Mouse (Mus musculus) frontal cortex, postnatal 25 days (tissue): ENCODE data around the gene Fyb.
A peak's percentile ranks its signal among the peaks of the same experiment; 100 is the strongest.

Source experiments
- DNase-seq, 2 experiments: peaks; one replicate each; pipeline ENCODE4 v3.0.0; 2022; ENCODE audit warnings: low spot score in 2 of 2

Fyb gene

DNA sequence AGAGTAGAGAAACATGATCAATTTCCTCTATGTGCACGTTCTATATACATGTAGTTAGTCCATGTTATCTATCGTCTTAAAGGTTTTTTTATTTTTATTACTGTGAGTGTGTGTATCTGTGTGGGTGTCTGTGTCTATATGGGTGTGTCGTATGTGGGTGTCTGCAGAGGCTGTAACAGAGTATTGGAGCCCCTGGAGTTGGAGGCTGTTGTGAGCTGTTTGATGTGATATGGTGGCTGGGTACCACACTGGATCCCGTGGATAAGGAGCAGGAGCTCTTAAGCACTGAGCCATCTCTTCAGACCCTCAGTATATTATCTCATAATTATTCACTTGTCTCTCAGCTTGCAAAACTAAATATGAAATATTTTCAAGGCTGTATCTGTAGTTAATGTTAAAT, 135.4 kb downstream of the Fyb start:
- DNase-seq = no peak

DNA sequence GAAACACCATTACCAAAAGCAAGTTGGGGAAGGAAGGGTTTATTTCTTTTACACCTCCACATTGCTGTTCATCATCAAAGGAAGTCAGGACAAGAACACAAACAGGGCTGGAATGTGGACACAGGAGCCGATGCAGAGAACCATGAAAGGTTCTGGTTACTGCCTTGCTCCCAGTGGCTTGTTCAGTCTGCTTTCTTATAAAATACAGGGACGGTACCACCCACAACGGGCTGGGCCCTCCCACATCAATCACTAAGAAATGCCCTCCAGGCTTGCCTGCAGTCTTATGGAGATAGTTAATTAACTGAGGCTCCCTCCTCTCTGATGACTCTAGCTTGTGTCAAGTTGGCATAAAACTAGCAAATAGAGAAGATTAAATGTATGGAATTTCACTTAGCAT, 139.3 kb downstream of the Fyb start:
- DNase-seq = no peak

DNA sequence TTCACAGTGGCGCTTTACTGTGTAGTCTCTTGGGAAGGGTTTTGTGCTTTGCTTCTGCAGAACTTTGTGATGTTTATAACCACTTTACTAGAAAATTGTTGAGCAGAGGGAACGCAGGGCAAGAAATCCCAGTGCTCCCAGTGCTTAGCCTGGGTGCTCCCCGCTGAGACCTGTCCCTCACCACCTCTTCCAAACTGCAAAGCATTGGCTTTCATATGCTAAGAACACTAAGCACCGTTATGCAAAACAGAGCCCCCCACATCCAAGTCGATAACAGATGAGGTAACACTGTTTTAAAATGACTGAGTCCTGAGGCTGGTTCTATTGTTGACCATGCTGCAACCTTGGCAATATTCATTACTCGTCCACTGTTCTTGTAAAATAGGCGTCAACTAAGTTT, 141.3 kb downstream of the Fyb start:
- no peak for DNase-seq

DNA sequence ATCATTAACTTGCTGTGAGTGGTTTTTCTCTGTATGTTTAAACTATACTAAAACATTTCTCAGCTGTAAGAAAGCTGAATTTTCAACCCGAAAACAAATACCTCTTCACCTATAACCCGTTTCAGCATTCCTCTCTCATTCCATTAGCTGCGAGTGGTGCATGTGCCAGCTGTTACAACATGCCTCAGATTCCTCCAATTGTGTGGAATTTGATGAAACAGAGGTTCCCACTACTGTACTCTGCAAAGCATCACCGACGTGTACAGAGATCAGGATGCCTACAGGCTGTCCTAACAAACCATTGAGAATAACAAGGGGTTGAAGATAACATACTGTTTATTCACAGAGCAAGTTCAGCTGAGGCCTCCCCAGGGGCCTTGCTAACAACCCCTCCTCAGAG, 143.4 kb downstream of the Fyb start:
- DNase-seq = no peak

DNA sequence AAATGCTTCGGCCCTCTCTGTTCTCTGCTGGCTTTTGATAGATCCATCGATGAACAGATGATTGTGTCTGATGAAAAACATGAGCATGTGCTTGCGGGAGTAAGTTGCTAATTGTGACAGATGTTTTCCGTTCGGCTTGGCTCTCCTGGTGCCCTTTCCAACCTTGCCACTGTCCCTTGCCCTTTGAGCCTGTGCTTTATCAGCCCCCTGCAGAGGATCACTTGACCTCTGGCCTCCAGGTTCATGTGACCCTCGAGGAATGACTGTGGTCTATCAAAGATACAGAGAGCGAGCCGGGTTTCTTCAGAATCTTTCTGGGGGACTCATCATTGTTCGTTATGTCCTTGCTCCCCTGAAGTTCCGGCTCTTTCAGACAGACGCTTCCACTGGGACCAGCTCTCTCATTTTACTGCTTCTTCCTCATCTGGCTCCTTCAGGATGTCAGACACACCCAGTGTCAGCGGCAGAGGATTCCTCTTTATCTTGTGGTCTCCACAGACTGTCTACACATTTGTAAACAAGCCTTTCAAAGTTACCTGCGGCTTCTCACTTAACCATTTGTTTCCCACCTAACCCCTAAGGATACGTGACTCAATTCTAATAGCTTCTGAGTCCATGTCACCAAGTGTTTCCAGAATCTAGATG, 146.3 kb downstream of the Fyb start:
- no peak for DNase-seq

DNA sequence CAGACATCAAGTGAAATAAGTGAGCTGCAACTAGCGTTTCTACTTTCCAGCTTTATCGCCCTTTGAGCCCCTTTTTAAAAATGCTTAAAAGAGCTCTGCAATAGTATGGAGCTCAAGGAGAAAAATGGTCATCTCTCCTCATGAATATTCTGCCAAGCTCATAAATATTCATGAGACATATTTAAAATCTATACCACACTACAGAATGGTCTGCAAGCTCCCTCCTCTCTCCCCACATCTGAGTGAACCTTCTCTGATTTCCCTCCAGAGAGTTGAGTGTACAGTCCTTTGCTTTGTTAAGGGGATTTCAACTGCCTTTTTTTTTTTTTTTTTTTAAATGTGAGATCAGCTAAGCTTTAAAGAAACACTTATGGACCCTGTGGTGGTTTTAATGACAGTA, 155.8 kb downstream of the Fyb start:
- no peak for DNase-seq

DNA sequence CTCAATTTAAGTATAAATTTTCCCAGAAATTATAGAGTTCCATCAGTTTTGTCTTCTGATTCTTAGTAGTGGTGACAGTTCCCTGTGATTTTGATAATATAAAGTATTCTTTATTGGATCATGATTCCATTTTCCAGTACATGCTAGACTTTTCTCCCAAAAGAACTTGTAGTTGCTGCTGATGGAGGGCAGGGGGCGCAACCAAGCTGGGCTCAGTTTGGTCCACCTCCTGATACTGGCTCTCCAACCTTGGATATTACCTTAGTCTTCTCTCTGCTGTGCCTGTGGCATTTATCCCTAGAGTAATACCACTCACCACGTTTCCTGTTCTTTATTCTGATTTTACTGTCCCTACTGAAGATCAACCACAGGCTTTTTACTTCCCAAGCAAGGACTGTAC, 179.5 kb downstream of the Fyb start:
- DNase-seq = no peak

DNA sequence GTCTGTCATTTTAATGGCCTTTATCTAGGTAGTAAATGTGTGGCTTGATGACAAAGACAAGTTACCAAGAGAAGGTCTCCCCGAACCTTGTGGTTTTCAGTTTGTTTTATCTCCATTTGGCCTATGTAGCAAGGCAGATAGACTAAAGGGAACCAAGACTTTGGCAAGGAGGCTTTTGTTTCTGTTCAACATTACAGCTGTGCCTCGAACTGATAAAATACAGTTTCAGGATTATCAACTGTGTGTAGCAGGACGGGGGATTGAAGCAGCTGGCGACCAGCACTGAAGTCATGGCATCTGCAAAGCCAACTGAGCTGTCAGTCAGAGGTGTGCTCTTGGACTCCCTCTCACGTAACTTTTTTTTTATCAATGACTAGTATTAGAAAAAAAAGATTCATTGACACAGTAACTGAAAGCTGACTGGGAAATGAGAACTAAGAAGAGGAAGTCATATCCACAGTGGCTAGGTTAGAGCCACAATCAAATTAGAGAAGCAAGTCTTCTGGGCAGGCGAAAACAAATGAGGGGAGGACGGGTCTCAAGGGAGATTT, 182.8 kb downstream of the Fyb start:
- no peak for DNase-seq

DNA sequence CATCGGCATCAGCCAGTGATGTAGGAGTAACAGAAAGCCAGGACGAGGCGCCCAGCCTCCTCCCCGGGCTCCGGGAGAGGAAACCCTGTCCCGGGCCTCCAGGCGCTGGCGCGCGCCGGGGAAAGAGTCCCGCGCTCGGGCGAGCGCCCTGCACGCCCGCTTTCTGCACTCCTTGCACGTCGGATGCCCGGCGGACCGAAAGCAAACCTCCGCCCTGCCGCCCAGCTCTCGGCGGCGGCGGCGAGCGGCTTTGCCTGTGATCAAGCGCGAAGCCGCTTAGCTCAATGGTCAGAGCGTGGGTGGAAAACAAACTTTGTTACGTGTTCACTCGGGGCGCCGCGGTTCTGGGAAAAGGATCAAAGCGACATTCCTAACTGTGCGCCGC, 184.9 kb downstream of the Fyb start:
- peak; percentile 45 to 47 for DNase-seq

DNA sequence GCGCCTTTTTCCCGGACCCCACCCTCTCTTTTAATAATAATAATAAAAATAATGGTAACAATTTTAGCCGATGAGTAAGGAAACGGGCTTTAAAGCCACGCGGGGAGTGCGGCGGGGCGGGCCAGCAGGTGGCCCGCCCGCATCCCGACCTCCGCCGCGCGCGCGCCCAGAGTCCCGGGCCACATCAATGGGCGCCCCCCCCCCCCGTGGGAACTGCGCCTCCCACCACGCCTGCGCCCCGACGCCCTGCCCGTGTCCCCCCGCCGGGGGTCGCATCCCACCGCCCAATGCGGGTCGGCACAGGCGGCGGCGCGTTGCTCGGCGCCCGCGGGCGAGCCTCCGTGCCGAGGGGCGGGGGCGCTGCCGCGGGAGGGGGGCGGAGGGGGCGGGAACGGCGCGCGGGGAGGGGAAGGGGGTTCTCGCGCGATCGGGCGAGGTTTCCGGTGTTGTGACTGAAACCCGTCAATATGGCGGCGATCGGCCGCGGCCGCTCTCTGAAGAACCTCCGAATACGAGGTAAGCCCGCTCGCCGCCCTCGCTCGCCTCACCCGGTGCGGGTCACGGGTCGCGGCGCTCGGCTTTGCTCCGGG, 185.4 kb downstream of the Fyb start, which contains the start of gene Rictor:
Gene Rictor (plus strand): TSS at position 444 of the 590 bp plus-strand sequence.
- peak; percentile 49 to 57 for DNase-seq

DNA sequence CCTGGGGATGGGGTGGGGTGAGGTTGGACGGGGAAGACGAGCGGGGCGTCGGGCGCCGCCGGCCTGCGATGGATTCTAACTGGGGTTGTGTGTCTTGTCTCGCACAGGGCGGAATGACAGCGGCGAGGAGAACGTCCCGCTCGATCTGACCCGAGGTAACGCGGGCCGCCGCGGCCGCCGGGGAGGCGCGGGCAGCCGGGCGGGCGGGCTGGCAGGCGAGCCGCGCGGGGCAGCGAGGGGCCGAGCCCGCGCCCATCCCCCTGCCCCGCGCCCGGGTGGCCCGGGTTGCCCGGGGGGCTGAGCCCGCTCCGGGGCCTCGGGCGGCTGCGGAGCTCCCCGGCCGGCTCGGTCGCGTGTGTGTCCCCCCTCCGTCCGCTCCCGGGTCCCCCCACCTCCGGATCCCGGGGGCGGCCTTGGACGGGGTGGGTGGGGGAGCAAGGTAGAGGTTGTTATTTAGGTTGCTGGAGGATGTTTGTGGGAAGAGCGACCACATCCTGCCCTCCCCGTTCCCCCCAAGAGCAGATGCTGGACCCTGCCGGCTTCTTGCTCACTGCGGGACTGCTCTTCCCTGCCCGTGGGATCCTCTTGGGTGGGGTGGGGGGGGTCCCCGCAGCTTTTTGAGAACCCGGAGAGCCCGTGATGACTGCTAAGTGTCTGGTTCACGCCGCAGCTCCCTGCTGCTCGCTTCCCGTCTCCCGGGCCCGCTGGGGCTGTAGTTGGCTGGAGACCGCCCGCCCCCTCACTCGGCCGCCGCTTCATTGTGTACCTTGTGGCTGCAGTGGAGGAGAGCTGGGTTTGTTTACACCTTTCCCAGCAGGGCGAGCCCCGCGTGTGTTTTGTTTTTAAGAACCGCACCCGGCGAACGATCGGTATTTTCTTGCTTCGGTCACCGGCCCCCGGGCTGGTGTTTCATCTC, 186.1 kb downstream of the Fyb start:
- peak; percentile 17 to 19 for DNase-seq

DNA sequence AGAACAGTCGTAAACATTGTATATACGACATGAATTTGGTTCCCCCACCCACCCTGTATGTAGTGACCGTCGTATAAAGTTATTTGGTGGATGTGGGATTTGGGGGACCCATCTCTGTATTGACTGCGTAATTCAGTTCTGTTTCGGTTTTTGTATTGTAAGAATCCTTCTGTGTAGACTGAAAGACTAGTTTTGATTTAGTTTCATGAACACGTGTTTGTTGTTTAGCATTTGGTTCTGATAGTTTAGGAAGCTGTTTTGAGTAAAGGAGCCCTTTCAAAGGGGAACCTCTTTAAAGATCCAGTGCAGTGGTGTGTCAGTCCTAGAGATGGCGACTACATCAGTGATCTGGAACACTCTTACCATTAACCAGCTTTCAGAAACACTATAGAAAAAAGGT, 187.0 kb downstream of the Fyb start:
- no peak for DNase-seq

DNA sequence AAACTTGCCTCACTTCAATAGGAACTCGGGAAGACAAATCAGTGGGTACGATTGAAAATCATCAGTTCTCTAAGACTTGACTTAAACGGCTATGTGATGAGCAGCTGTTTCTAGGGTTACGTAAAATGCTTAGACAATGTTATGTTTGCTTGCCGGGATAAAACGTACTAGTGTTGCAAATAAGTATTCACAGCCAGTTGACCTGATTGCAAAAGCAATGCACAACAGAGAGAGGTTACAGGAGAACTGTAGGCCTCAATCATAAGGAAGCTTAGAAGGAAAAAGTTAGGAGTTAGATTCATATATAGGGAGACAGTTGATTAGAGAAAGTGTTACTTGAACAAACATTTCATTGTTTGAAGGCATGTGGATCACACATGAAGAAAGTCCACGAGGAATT, 187.7 kb downstream of the Fyb start:
- no peak for DNase-seq

DNA sequence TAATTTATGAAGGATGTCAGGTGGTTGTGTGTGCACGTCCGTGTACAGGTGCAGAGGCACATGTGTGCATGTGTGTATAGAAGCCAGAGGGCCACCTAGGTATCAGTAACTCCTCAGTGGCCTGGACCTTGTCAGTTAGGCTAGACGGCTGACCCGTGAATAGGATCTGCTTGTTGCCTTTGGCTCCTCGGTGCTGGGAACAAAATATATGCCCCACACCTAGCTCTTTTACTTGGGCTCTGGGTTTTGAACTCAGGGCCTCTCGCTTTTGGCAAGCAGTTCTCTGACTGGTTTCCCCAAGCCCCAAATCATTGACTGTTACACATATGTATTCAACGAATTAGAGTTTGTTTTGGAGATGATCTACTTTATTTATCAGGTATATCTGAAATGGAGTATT, 188.6 kb downstream of the Fyb start:
- no peak for DNase-seq
